Mouse (Mus musculus): ENCODE measurements at regions not wholly inside any gene's neighbourhood (a gene's known extent, or its start where the extent isn't known, plus 50 kb on each side); places are given as distances from the start of the nearest gene placed in this dataset.

- Histone ChIP-seq H3K36me3 (ENCODE audit: control insufficient read depth, insufficient read depth, low read length) (no peaks in the 10 kb centered on the region), H3K9ac (ENCODE audit: low read length) (no peak overlapping the region), H3K4me2 (replicated peaks; ENCODE audit: low read depth) (no peak overlapping the region), H3K9me3 (ENCODE audit: control insufficient read depth, low read length) (no peaks in the 10 kb centered on the region), H3K4me1 (replicated peaks; ENCODE audit: control insufficient read depth, insufficient read depth) (no peaks in the 10 kb centered on the region), H3K27me3 (ENCODE audit: control insufficient read depth, insufficient read depth, low read length) (no peaks in the 10 kb centered on the region), H3K4me3 (ENCODE audit: low read depth, low read length) (no peak overlapping the region), H3K27ac (replicated peaks) (no peak overlapping the region)
- DNase-seq (ENCODE audit: low spot score), result no peak
- TF ChIP-seq EP300 (optimal IDR thresholded peaks at IDR 0.05), result no peak
- no peak for TF ChIP-seq CTCF (IDR thresholded peaks at IDR 0.05; ENCODE audit: low read depth)
- ATAC-seq (ENCODE audit: low FRiP score, low TSS enrichment), result no peak
- WGBS, result 76% methylated on average over 4 of the region's 4 CpGs
Measured at GRCm38 (mm10) chr2:139114523-139114922, 379.2 kb upstream of the Sptlc3 start.

- Histone ChIP-seq H3K27ac (replicated peaks) (no peak overlapping the region), H3K36me3 (ENCODE audit: control insufficient read depth, insufficient read depth, low read length) (no peaks in the 10 kb centered on the region), H3K4me2 (replicated peaks; ENCODE audit: low read depth) (no peak overlapping the region), H3K9ac (ENCODE audit: low read length) (no peak overlapping the region), H3K4me1 (replicated peaks; ENCODE audit: control insufficient read depth, insufficient read depth) (no peaks in the 10 kb centered on the region), H3K27me3 (ENCODE audit: control insufficient read depth, insufficient read depth, low read length) (no peaks in the 10 kb centered on the region), H3K9me3 (ENCODE audit: control insufficient read depth, low read length) (no peaks in the 10 kb centered on the region), H3K4me3 (ENCODE audit: low read depth, low read length) (no peak overlapping the region)
- TF ChIP-seq CTCF (IDR thresholded peaks at IDR 0.05; ENCODE audit: low read depth), result no peak
- no peak for TF ChIP-seq EP300 (optimal IDR thresholded peaks at IDR 0.05)
- ATAC-seq (ENCODE audit: low FRiP score, low TSS enrichment) (no peak), DNase-seq (ENCODE audit: low spot score) (no peak)
- 80% methylated on average over 1 of the region's 1 CpGs for WGBS
Measured at GRCm38 (mm10) chr2:139120905-139121304, 372.8 kb upstream of the Sptlc3 start.

- Histone ChIP-seq H3K4me3 (ENCODE audit: low read depth, low read length) (no peak overlapping the region), H3K36me3 (ENCODE audit: control insufficient read depth, insufficient read depth, low read length) (no peaks in the 10 kb centered on the region), H3K4me1 (replicated peaks; ENCODE audit: control insufficient read depth, insufficient read depth) (no peaks in the 10 kb centered on the region), H3K27me3 (ENCODE audit: control insufficient read depth, insufficient read depth, low read length) (no peaks in the 10 kb centered on the region), H3K4me2 (replicated peaks; ENCODE audit: low read depth) (no peak overlapping the region), H3K9ac (ENCODE audit: low read length) (no peak overlapping the region), H3K9me3 (ENCODE audit: control insufficient read depth, low read length) (no peaks in the 10 kb centered on the region), H3K27ac (replicated peaks) (no peak overlapping the region)
- no peak for DNase-seq (ENCODE audit: low spot score)
- no peak for ATAC-seq (ENCODE audit: low FRiP score, low TSS enrichment)
- WGBS, result 41% methylated on average over 1 of the region's 1 CpGs
- peak; percentile 61 for TF ChIP-seq CTCF (IDR thresholded peaks at IDR 0.05; ENCODE audit: low read depth)
- TF ChIP-seq EP300 (optimal IDR thresholded peaks at IDR 0.05), result no peak
Measured at GRCm38 (mm10) chr2:139132121-139132520, 361.6 kb upstream of the Sptlc3 start.

GRCm38 (mm10) chr2:139147004-139147403 is 346.7 kb upstream of the Sptlc3 start:
- H3K27me3 ChIP-seq (ENCODE audit: control insufficient read depth, insufficient read depth, low read length), result no peaks in the 10 kb centered on the region
- 71% methylated on average over 1 of the region's 1 CpGs for WGBS
- no peak overlapping the region for H3K27ac ChIP-seq (replicated peaks)
- TF ChIP-seq CTCF (IDR thresholded peaks at IDR 0.05; ENCODE audit: low read depth) (no peak), EP300 (optimal IDR thresholded peaks at IDR 0.05) (no peak)
- H3K9me3 ChIP-seq (ENCODE audit: control insufficient read depth, low read length), result no peaks in the 10 kb centered on the region
- no peak overlapping the region for H3K4me2 ChIP-seq (replicated peaks; ENCODE audit: low read depth)
- DNase-seq (ENCODE audit: low spot score), result no peak
- H3K36me3 ChIP-seq (ENCODE audit: control insufficient read depth, insufficient read depth, low read length), result no peaks in the 10 kb centered on the region
- no peak overlapping the region for H3K9ac ChIP-seq (ENCODE audit: low read length)
- H3K4me1 ChIP-seq (replicated peaks; ENCODE audit: control insufficient read depth, insufficient read depth), result no peaks in the 10 kb centered on the region
- ATAC-seq (ENCODE audit: low FRiP score, low TSS enrichment), result no peak
- no peak overlapping the region for H3K4me3 ChIP-seq (ENCODE audit: low read depth, low read length)

GRCm38 (mm10) chr2:139179641-139180040 is 314.1 kb upstream of the Sptlc3 start:
- no peak overlapping the region for H3K9ac ChIP-seq (ENCODE audit: low read length)
- no peaks in the 10 kb centered on the region for H3K36me3 ChIP-seq (ENCODE audit: control insufficient read depth, insufficient read depth, low read length)
- H3K4me2 ChIP-seq (replicated peaks; ENCODE audit: low read depth), result no peak overlapping the region
- H3K27me3 ChIP-seq (ENCODE audit: control insufficient read depth, insufficient read depth, low read length), result no peaks in the 10 kb centered on the region
- no peak overlapping the region for H3K4me3 ChIP-seq (ENCODE audit: low read depth, low read length)
- TF ChIP-seq EP300 (optimal IDR thresholded peaks at IDR 0.05) (no peak), CTCF (IDR thresholded peaks at IDR 0.05; ENCODE audit: low read depth) (no peak)
- no peak for DNase-seq (ENCODE audit: low spot score)
- no peaks in the 10 kb centered on the region for H3K9me3 ChIP-seq (ENCODE audit: control insufficient read depth, low read length)
- H3K4me1 ChIP-seq (replicated peaks; ENCODE audit: control insufficient read depth, insufficient read depth), result no peaks in the 10 kb centered on the region
- WGBS, result 61% methylated on average over 2 of the region's 2 CpGs
- ATAC-seq (ENCODE audit: low FRiP score, low TSS enrichment), result no peak
- no peak overlapping the region for H3K27ac ChIP-seq (replicated peaks)

- Histone ChIP-seq H3K9me3 (ENCODE audit: control insufficient read depth, low read length) (no peaks in the 10 kb centered on the region), H3K9ac (ENCODE audit: low read length) (no peak overlapping the region), H3K36me3 (ENCODE audit: control insufficient read depth, insufficient read depth, low read length) (no peaks in the 10 kb centered on the region), H3K4me1 (replicated peaks; ENCODE audit: control insufficient read depth, insufficient read depth) (no peaks in the 10 kb centered on the region), H3K27me3 (ENCODE audit: control insufficient read depth, insufficient read depth, low read length) (no peaks in the 10 kb centered on the region), H3K4me2 (replicated peaks; ENCODE audit: low read depth) (no peak overlapping the region), H3K4me3 (ENCODE audit: low read depth, low read length) (no peak overlapping the region), H3K27ac (replicated peaks) (no peak overlapping the region)
- TF ChIP-seq CTCF (IDR thresholded peaks at IDR 0.05; ENCODE audit: low read depth), result no peak
- TF ChIP-seq EP300 (optimal IDR thresholded peaks at IDR 0.05), result no peak
- DNase-seq (ENCODE audit: low spot score) (no peak), ATAC-seq (ENCODE audit: low FRiP score, low TSS enrichment) (no peak)
- 67% methylated on average over 2 of the region's 2 CpGs for WGBS
Measured at GRCm38 (mm10) chr2:139198281-139198680, 295.4 kb upstream of the Sptlc3 start.

Measured in stomach, postnatal 0 days (tissue).